In genomic region chr3:104510771-104511429, GRCm38 (mm10) we compare ENCODE assay signal across 8 mouse cellular contexts. TPM values are rescaled to one million over a fixed set of nuclear protein-coding genes. Genes with fewer than 3 reads are reported as not detected.
DNase-seq lines count a peak whose midpoint lies in the region; ATAC-seq and TF ChIP-seq lines count a peak whose summit lies in the region.

No protein-coding gene starts in this region.

- H3K4me2 ChIP-seq in limb, embryonic 15.5 days = peak overlapping the region; percentile 48
- H3K4me2 ChIP-seq in stomach, embryonic 16.5 days (ENCODE audit: low read depth, low read length) = peak overlapping the region; percentile 56

- no peak for ATAC-seq in limb, embryonic 15.5 days (ENCODE audit: insufficient number of reproducible peaks, low FRiP score, low TSS enrichment, low read depth)
- peak; percentile 19; the same call in 1 of the 2 replicates for ATAC-seq in stomach, embryonic 16.5 days (ENCODE audit: insufficient read depth, low FRiP score)

- no peak for TF ChIP-seq CTCF in cerebellum, adult 2 months (IDR thresholded peaks at IDR 0.05; ENCODE audit: borderline replicate concordance, insufficient read depth, low read depth, low read length)
- TF ChIP-seq CTCF in thymus, adult 2 months (IDR thresholded peaks at IDR 0.05; ENCODE audit: borderline replicate concordance, control insufficient read depth, extremely low read depth, insufficient read depth, low read length, poor library complexity) = no peak

- peak overlapping the region; percentile 65 for H3K4me3 ChIP-seq in cerebellum, adult 2 months (replicated peaks; ENCODE audit: insufficient read depth, low read depth, low read length)
- peak overlapping the region; percentile 88 for H3K4me3 ChIP-seq in thymus, adult 2 months (ENCODE audit: control insufficient read depth, insufficient read depth, low read length)
- peak overlapping the region; percentile 95 for H3K4me3 ChIP-seq in limb, embryonic 15.5 days
- H3K4me3 ChIP-seq in stomach, embryonic 16.5 days (replicated peaks; ENCODE audit: low read length) = peak overlapping the region; percentile 77

- H3K9me3 ChIP-seq in limb, embryonic 15.5 days = no peaks in the 10 kb centered on the region
- H3K9me3 ChIP-seq in stomach, embryonic 16.5 days (replicated peaks; ENCODE audit: control insufficient read depth, low read length) = no peaks in the 10 kb centered on the region

- H3K27ac ChIP-seq in cerebellum, adult 2 months (ENCODE audit: insufficient read depth, low read length) = peak overlapping the region; percentile 79
- peak overlapping the region; percentile 72 for H3K27ac ChIP-seq in thymus, adult 2 months (ENCODE audit: control insufficient read depth, insufficient read depth, low read length)
- peak overlapping the region; percentile 96 for H3K27ac ChIP-seq in limb, embryonic 15.5 days
- peak overlapping the region; percentile 88 for H3K27ac ChIP-seq in stomach, embryonic 16.5 days (ENCODE audit: low read length)

- H3K36me3 ChIP-seq in thymus, adult 2 months (ENCODE audit: control insufficient read depth, insufficient read depth, low read length) = no peaks in the 10 kb centered on the region
- H3K36me3 ChIP-seq in limb, embryonic 15.5 days = no peaks in the 10 kb centered on the region
- H3K36me3 ChIP-seq in stomach, embryonic 16.5 days (ENCODE audit: control insufficient read depth, insufficient read depth, low read length) = no peaks in the 10 kb centered on the region

- intact Hi-C loops in gastrocnemius, postnatal 36 days (cut with DNase I) = loop anchor here (5.0 kb wide), 2 partner anchors 131 to 171 kb away; no protein-coding TSS in a partner anchor

- H3K9ac ChIP-seq in limb, embryonic 15.5 days = peak overlapping the region; percentile 82
- H3K9ac ChIP-seq in stomach, embryonic 16.5 days (ENCODE audit: low read length) = peak overlapping the region; percentile 89

- H3K4me1 ChIP-seq in cerebellum, adult 2 months (ENCODE audit: control insufficient read depth, insufficient read depth, low read length) = peaks cover 3% of the 10 kb centered on the region; the same call in 1 of the 2 replicates
- peaks cover 4% of the 10 kb centered on the region for H3K4me1 ChIP-seq in thymus, adult 2 months (replicated peaks; ENCODE audit: control insufficient read depth, insufficient read depth, low read length)
- H3K4me1 ChIP-seq in limb, embryonic 15.5 days = peaks cover 6% of the 10 kb centered on the region
- H3K4me1 ChIP-seq in stomach, embryonic 16.5 days (ENCODE audit: control insufficient read depth, insufficient read depth, low read length) = peaks cover 3% of the 10 kb centered on the region; the same call in 1 of the 2 replicates

- DNase-seq in cerebellum, adult 2 months = no peak
- DNase-seq in cerebellum, adult 11-12 months = no peak
- DNase-seq in thymus, adult 2 months = no peak
- DNase-seq in thymus, postnatal 4 days = no peak
- DNase-seq in gastrocnemius, postnatal 36 days = no peak
- no peak for DNase-seq in ovary, postnatal 10 days (ENCODE audit: low spot score)

- WGBS in cerebellum, adult 2 months = under 1% methylated on average over 14 of the region's 14 CpGs
- 1% methylated on average over 14 of the region's 14 CpGs for WGBS in thymus, adult 2 months
- under 1% methylated on average over 14 of the region's 14 CpGs for WGBS in limb, embryonic 15.5 days
- 0% methylated on average over 14 of the region's 14 CpGs for WGBS in stomach, embryonic 16.5 days

- TF ChIP-seq POLR2A in cerebellum, adult 2 months (IDR thresholded peaks at IDR 0.05; ENCODE audit: borderline replicate concordance, insufficient read depth, low read length) = no peak
- TF ChIP-seq POLR2A in thymus, adult 2 months (IDR thresholded peaks at IDR 0.05; ENCODE audit: control insufficient read depth, extremely low read depth, insufficient read depth, low read length, poor library complexity) = no peak

- H3K27me3 ChIP-seq in cerebellum, adult 2 months (ENCODE audit: control insufficient read depth, insufficient read depth, low read length) = no peaks in the 10 kb centered on the region
- H3K27me3 ChIP-seq in thymus, adult 2 months (ENCODE audit: control insufficient read depth, insufficient read depth, low read length) = no peaks in the 10 kb centered on the region
- no peaks in the 10 kb centered on the region for H3K27me3 ChIP-seq in limb, embryonic 15.5 days
- H3K27me3 ChIP-seq in stomach, embryonic 16.5 days (ENCODE audit: control insufficient read depth, insufficient read depth, low read length) = no peaks in the 10 kb centered on the region

RNA-seq across cellular contexts. Expression of gene Lrig2, which starts 0.8 kb away (rescaled TPM):
- 22.3 and 23.3 TPM in 2 replicates for polyA plus RNA-seq in cerebellum, adult 2 months (2012; rRNA removed)
- polyA plus RNA-seq in thymus, adult 2 months (2012; rRNA removed) = 10.2 and 10.7 TPM in 2 replicates
- 14.2 and 19.0 TPM in 2 replicates for polyA plus RNA-seq in limb, embryonic 15.5 days (2015; fragmentation: Nextera tagmentation; extraction: Ambion mirVana)
- 12.4 and 13.7 TPM in 2 replicates for polyA plus RNA-seq in stomach, embryonic 16.5 days (2015; fragmentation: Nextera tagmentation; extraction: Ambion mirVana)
- 1 to 10 TPM; 4.1 to 5.3 TPM for total RNA-seq in gastrocnemius, postnatal 36 days (2021)
